Mouse (Mus musculus) Patski (cell line): ENCODE measurements around the gene Shprh. TPM values are rescaled to one million over a fixed set of nuclear protein-coding genes. Genes with fewer than 3 reads are reported as not detected.
A peak's percentile ranks its signal among the peaks of the same experiment; 100 is the strongest.

Experiments
- ATAC-seq: fragments of 100-300 bp; one replicate; pipeline ENCODE4 v1.8.0; 2021
- CTCF ChIA-PET: fragments of 350-600 bp; sonication (Branson Sonifier 250); formaldehyde crosslinking; loops from one replicate; lab custom pipeline; 2022; ENCODE audit warnings: inconsistent platforms; lab: Charles Lee
- POLR2A ChIA-PET: fragments of 350-600 bp; sonication (Branson Sonifier 250); formaldehyde crosslinking; loops from one replicate; lab custom pipeline; 2022; ENCODE audit warnings: antibody characterized with exemption, inconsistent platforms; lab: Charles Lee
- DNase-seq: peaks from one replicate; pipeline ENCODE4 v3.0.0-alpha.2; 2011; ENCODE audit warnings: low read depth, low spot score
- H3K27me3 ChIP-seq: fragments of 371-371 bp; one replicate; pipeline ENCODE4 v1.5.1; 2021
- CTCF ChIP-seq: fragments of 100-300 bp; IDR thresholded peaks from one replicate; pipeline ENCODE4 v1.5.1; 2021
- in situ Hi-C: fragments of 300-500 bp; cut with MboI; formaldehyde crosslinking; loops from 3 replicates; pipeline ENCODE4 v1.11.1; 2018; ENCODE audit warnings: low pct_unique_long_range_greater_than_20kb, mixed read lengths
- polyA plus RNA-seq: library from polyadenylated mRNA; unstranded; gene quantifications from one replicate; pipeline ENCODE4 v1.2.3, GENCODE M21; 2021

Shprh gene
- polyA plus RNA-seq = 13.7 TPM

- ChIA-PET CTCF (no interaction called here), POLR2A (no interaction called here)
- peaks cover 24% of the 10 kb centered on the region for H3K27me3 ChIP-seq
- DNase-seq = peak; percentile 93
- peak; percentile 7 for TF ChIP-seq CTCF
- in situ Hi-C loops = no loop called here
- peak; percentile 99 for ATAC-seq
Observed at GRCm38 (mm10) chr10:11148884-11149741, at the start of gene Shprh. Gene Shprh (plus strand): TSS chr10:11149427.

GRCm38 (mm10) chr10:11121781-11122180 is 27.4 kb upstream of the Shprh start:
- ChIA-PET CTCF (no interaction called here), POLR2A (no interaction called here)
- in situ Hi-C loops = no loop called here
- no peak for TF ChIP-seq CTCF
- ATAC-seq = no peak
- peaks cover 9% of the 10 kb centered on the region for H3K27me3 ChIP-seq
- no peak for DNase-seq

- in situ Hi-C loops = no loop called here
- DNase-seq (no peak), ATAC-seq (no peak)
- TF ChIP-seq CTCF = no peak
- ChIA-PET CTCF (no interaction called here), POLR2A (no interaction called here)
- H3K27me3 ChIP-seq = peaks cover 27% of the 10 kb centered on the region
Observed at GRCm38 (mm10) chr10:11145580-11145979, 3.6 kb upstream of the Shprh start.

GRCm38 (mm10) chr10:11148446-11148845 is 781 bp upstream of the Shprh start:
- ChIA-PET CTCF (no interaction called here), POLR2A (no interaction called here)
- peaks cover 24% of the 10 kb centered on the region for H3K27me3 ChIP-seq
- DNase-seq = no peak
- no peak for TF ChIP-seq CTCF
- in situ Hi-C loops = no loop called here
- no peak for ATAC-seq

GRCm38 (mm10) chr10:11149742-11150125 is 507 bp downstream of the Shprh start:
- no peak for TF ChIP-seq CTCF
- in situ Hi-C loops = no loop called here
- ChIA-PET CTCF (no interaction called here), POLR2A (interaction anchor here (0.6 kb wide), 1 partner anchor 119 kb away, joined by 3 read pairs; no protein-coding TSS in a partner anchor)
- ATAC-seq (peak; percentile 47), DNase-seq (no peak)
- H3K27me3 ChIP-seq = peaks cover 23% of the 10 kb centered on the region

GRCm38 (mm10) chr10:11151644-11152043 is 2.4 kb downstream of the Shprh start:
- no peak for TF ChIP-seq CTCF
- DNase-seq (no peak), ATAC-seq (no peak)
- ChIA-PET POLR2A (no interaction called here), CTCF (no interaction called here)
- H3K27me3 ChIP-seq = peaks cover 10% of the 10 kb centered on the region
- in situ Hi-C loops = no loop called here

GRCm38 (mm10) chr10:11157039-11157438 is 7.8 kb downstream of the Shprh start:
- ChIA-PET POLR2A (no interaction called here), CTCF (interaction anchor here (1.1 kb wide), 1 partner anchor 13 kb away, joined by 5 read pairs; no protein-coding TSS in a partner anchor)
- no peak for TF ChIP-seq CTCF
- no peaks in the 10 kb centered on the region for H3K27me3 ChIP-seq
- no peak for DNase-seq
- in situ Hi-C loops = no loop called here
- no peak for ATAC-seq

GRCm38 (mm10) chr10:11164537-11164936 is 15.3 kb downstream of the Shprh start:
- ATAC-seq (no peak), DNase-seq (no peak)
- ChIA-PET CTCF (interaction anchor here (1.3 to 1.9 kb wide), 2 partner anchors 9 kb away, joined by 7 to 10 read pairs; no protein-coding TSS in a partner anchor), POLR2A (no interaction called here)
- TF ChIP-seq CTCF = no peak
- in situ Hi-C loops = no loop called here
- H3K27me3 ChIP-seq = no peaks in the 10 kb centered on the region

- CTCF ChIA-PET = interaction anchor here (1.3 to 1.6 kb wide), 3 partner anchors 10 to 15 kb away, joined by 3 to 5 read pairs (median 3); no protein-coding TSS in a partner anchor
- H3K27me3 ChIP-seq = no peaks in the 10 kb centered on the region
- in situ Hi-C loops = loop anchor here (10.0 kb wide), 1 partner anchor 825 kb away; no protein-coding TSS in a partner anchor
- DNase-seq (no peak), ATAC-seq (no peak)
- no peak for TF ChIP-seq CTCF
- POLR2A ChIA-PET = interaction anchor here (0.6 kb wide), 1 partner anchor 1476 kb away, joined by 3 read pairs; no protein-coding TSS in a partner anchor
Observed at GRCm38 (mm10) chr10:11170252-11170651, 21.0 kb downstream of the Shprh start.

- CTCF ChIA-PET = interaction anchor here (0.9 to 1.6 kb wide), 3 partner anchors 8 to 16 kb away, joined by 3 read pairs; no protein-coding TSS in a partner anchor
Observed at GRCm38 (mm10) chr10:11171615-11172014, 22.4 kb downstream of the Shprh start.

GRCm38 (mm10) chr10:11172519-11172918 is 23.3 kb downstream of the Shprh start:
- H3K27me3 ChIP-seq = no peaks in the 10 kb centered on the region
- no peak for TF ChIP-seq CTCF
- ChIA-PET CTCF (interaction anchor here (1.4 to 1.5 kb wide), 2 partner anchors 9 to 17 kb away, joined by 3 to 7 read pairs; no protein-coding TSS in a partner anchor), POLR2A (no interaction called here)
- ATAC-seq (no peak), DNase-seq (no peak)
- in situ Hi-C loops = loop anchor here (10.0 kb wide), 1 partner anchor 828 kb away; no protein-coding TSS in a partner anchor

More at GRCm38 (mm10) chr10:11171615-11172014, 22.4 kb downstream of the Shprh start:
- ATAC-seq = no peak
- no peaks in the 10 kb centered on the region for H3K27me3 ChIP-seq
- in situ Hi-C loops = loop anchor here (10.0 kb wide), 1 partner anchor 827 kb away; no protein-coding TSS in a partner anchor
- TF ChIP-seq CTCF = no peak
- POLR2A ChIA-PET = no interaction called here
- no peak for DNase-seq
